Mouse (Mus musculus): ENCODE measurements around the gene Mettl27.

DNA sequence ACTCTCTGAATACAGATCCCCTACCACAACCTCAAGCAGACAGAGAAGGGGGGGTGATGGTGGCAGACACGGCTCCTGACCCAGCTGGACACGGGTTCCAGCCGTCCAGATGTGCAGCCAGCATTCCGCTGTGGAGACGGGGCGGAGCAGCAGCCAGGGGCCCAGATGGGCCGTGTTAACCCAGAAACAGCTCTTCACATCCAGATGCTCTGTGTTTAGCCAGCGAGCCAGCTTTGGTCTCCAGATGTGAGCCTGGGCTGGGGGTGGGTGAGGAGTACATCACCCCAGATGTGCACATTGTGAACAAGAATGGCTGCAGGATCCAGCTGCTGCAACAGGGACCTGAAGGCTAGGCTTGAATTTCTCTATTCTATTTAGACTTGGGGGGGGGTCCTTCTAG is 36.9 kb upstream of the Mettl27 start:
- TF ChIP-seq CTCF (IDR thresholded peaks at IDR 0.05; ENCODE audit: control insufficient read depth, insufficient read depth, insufficient replicate concordance, low read depth, low read length): no peak
- no peak for TF ChIP-seq POLR2A (IDR thresholded peaks at IDR 0.05; ENCODE audit: control insufficient read depth, low read depth, low read length)
